Mouse (Mus musculus): ENCODE measurements at regions not wholly inside any gene's neighbourhood (a gene's known extent, or its start where the extent isn't known, plus 50 kb on each side); places are given as distances from the start of the nearest gene placed in this dataset.

DNA sequence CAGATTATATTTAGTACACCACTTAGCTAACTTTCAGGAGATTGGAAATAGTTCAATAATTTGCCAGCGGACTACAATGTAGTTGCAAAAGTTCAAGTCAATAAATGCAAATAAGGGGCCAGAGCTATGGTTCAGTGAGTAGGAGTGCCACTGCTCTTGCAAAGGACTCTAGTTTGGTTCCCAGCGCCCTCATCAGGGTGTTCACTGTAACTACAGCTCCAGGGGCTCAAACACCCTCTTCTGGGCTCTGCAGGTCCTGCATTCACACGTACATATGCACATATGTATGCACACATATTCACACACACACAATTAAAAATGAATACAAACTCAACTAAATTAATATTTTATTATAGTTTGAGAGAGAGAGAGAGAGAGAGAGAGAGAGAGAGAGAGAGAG lies 74.1 kb upstream of the Auts2 start:
- DNase-seq: no peak

DNA sequence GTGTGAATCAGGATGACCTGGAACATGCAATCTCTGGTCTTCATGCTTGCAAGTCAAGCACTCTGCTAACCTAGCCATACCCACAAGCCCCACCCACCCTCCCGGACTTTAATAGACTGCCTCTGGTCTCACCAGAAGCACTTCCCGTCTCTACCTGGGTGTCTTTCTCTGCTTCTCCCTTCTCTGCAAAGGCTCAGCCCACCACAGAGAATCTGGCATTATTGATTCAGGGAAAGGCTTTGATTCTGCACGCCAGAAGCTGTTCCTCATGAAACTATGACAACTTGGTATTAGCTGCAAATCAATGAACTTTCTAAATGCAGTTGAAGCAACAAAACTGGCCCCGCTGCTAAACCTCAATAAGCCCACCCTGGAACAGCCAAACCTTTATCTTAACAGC lies 66.1 kb upstream of the Auts2 start:
- no peak for DNase-seq

DNA sequence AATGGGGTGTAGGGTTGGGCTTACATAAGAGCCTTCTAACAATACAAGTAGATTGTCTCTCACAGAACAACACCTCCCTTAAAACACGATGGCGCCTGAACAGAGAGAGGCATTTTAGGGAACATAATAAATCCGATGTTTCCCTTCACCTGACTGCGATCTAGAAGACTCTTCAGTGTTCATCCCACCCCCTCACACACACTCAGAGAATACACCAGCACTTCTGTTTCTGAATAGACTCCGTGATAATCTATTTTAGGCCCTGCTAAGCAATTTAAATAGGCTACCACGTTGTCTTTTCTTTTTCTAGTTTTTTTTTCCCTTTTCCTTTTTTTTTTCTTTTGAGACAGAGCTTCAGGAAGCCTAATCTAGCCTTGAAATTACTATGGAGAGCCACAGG lies 63.1 kb upstream of the Auts2 start:
- no peak for DNase-seq

DNA sequence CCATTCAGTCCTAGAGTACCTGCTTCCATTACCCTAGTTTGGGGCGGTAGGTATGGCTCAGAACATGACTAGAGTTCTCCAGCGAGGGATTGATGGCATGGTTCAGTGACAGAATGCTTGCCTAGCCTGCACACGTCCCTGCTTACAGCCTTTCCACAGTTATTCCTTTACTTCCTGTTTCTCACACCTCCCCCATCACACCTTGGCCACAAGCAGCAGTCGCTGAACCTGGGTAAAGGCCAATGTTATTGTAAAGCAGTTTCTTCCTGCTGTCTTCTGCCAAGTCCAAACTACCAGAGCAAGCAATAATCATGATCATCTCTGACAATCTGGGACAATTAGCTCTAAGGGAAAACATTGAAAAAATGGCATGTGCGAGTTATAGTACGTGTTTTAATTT lies 51.7 kb upstream of the Auts2 start:
- no peak for DNase-seq

Data from right cerebral cortex, postnatal 4 days (tissue).